Mouse (Mus musculus) neutrophil, adult 5-6 weeks (primary cell): ENCODE results near the gene Bcl10. TPM values are rescaled to one million over a fixed set of nuclear protein-coding genes. Genes with fewer than 3 reads are reported as not detected.
"Not testable (repeated sequence)": the region's sequence is repeated elsewhere in the genome, so short reads cannot be mapped to it uniquely, and the experiment has no call there.

Experiments
- ATAC-seq: fragments of 151-379, 151-347 bp; 2 replicates; pipeline ENCODE4 v1.8.0; 2017; ENCODE audit warnings: mild to moderate bottlenecking, moderate TSS enrichment; ENCODE audit not compliant: insufficient number of reproducible peaks, poor library complexity, low FRiP score, severe bottlenecking; ENCODE audit errors: extremely low read depth
- total RNA-seq: library from RNA; stranded (forward); fragments of 200-1000 nt; gene quantifications from 2 replicates; pipeline ENCODE4 v1.2.3, GENCODE M21; 2017

The Bcl10 gene
- total RNA-seq, result 126 and 152 TPM in 2 replicates

- ATAC-seq, result no peak
Measured at GRCm38 (mm10) chr3:145922019-145922854, at the start of gene Bcl10. Bcl10 (plus strand) TSS chr3:145922804.

- ATAC-seq, result no peak
Measured at GRCm38 (mm10) chr3:145873271-145873670, 49.3 kb upstream of the Bcl10 start.

GRCm38 (mm10) chr3:145874126-145874525, 48.5 kb upstream of the Bcl10 start:
- ATAC-seq, result no peak

- ATAC-seq, result no peak
Measured at GRCm38 (mm10) chr3:145876120-145876519, 46.5 kb upstream of the Bcl10 start.

GRCm38 (mm10) chr3:145878867-145879266, 43.7 kb upstream of the Bcl10 start:
- not testable (repeated sequence) for ATAC-seq

GRCm38 (mm10) chr3:145880335-145880734, 42.3 kb upstream of the Bcl10 start:
- ATAC-seq, result no peak

- no peak for ATAC-seq
Measured at GRCm38 (mm10) chr3:145882076-145882874, 40.3 kb upstream of the Bcl10 start.

- no peak for ATAC-seq
Measured at GRCm38 (mm10) chr3:145883233-145883632, 39.4 kb upstream of the Bcl10 start.

GRCm38 (mm10) chr3:145885376-145885775, 37.2 kb upstream of the Bcl10 start:
- ATAC-seq, result no peak

GRCm38 (mm10) chr3:145885851-145886464, 36.6 kb upstream of the Bcl10 start:
- no peak for ATAC-seq

GRCm38 (mm10) chr3:145887430-145887971, 35.1 kb upstream of the Bcl10 start:
- ATAC-seq, result no peak

- ATAC-seq, result no peak
Measured at GRCm38 (mm10) chr3:145890346-145891132, 32.1 kb upstream of the Bcl10 start.

GRCm38 (mm10) chr3:145892451-145892850, 30.2 kb upstream of the Bcl10 start:
- ATAC-seq, result no peak

GRCm38 (mm10) chr3:145894131-145894530, 28.5 kb upstream of the Bcl10 start:
- ATAC-seq, result no peak

GRCm38 (mm10) chr3:145897749-145898148, 24.9 kb upstream of the Bcl10 start:
- no peak for ATAC-seq

GRCm38 (mm10) chr3:145899832-145900231, 22.8 kb upstream of the Bcl10 start:
- ATAC-seq, result no peak

GRCm38 (mm10) chr3:145903530-145903929, 19.1 kb upstream of the Bcl10 start:
- ATAC-seq, result no peak
